Mouse (Mus musculus): ENCODE results near the gene Prss45. TPM values are rescaled to one million over a fixed set of nuclear protein-coding genes. Genes with fewer than 3 reads are reported as not detected.

Prss45 gene
- total and polyA plus RNA-seq, 3 experiments = not detected

DNA sequence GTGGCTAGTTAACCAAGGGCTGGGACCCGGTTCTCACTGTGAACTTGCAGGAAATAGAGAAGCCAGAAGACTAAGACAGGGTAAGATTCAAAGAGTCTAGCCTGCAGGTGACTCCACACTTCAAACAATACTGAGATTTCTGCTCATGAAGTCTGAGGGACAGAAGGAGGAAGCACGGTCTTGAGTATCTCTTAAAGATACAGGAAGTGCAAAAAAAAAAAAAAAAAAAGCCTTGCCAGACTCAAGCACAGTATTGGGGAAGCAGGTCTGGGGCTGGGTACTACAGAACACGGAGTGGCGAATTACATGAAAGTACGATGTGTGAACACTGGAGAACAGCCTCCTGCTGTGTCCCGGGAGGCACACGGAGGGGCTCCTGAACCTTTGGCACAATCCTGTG is 8.6 kb upstream of the Prss45 start:
- Histone ChIP-seq H3K27me3 (replicated peaks) (peaks cover 7% of the 10 kb centered on the region), H3K79me2 (replicated peaks; ENCODE audit: control insufficient read depth, extremely low read depth, insufficient read depth, poor library complexity, severe bottlenecking) (no peaks in the 10 kb centered on the region), H3K9ac (ENCODE audit: insufficient read depth, low read depth) (peak overlapping the region; percentile 30; the same call in 1 of the 2 replicates), H3K27ac (ENCODE audit: insufficient read depth, low read depth) (no peak overlapping the region), H3K4me3 (replicated peaks in 1 of 3; ENCODE audit: low read depth in 2 of 3, low read length in 2 of 3, poor library complexity in 1 of 3) (no peak overlapping the region), H3K4me2 (ENCODE audit: insufficient read depth, low read depth, poor library complexity, severe bottlenecking) (peak overlapping the region; percentile 41; the same call in 1 of the 2 replicates), H3K4me1 (ENCODE audit: control insufficient read depth in 1 of 2, insufficient read depth in 2 of 2) (peaks cover 2 to 12% of the 10 kb centered on the region in 2 experiments; a peak in 3 of 4 replicates), H3K9me3 (replicated peaks; ENCODE audit: low read length) (no peaks in the 10 kb centered on the region), H3K36me3 (replicated peaks in 1 of 2; ENCODE audit: control insufficient read depth in 1 of 2, insufficient read depth in 1 of 2, low read length in 1 of 2) (no peaks in the 10 kb centered on the region)
- in situ Hi-C loops (cut with MboI; ENCODE audit: low pct_ligation_motif_present, low pct_unique_long_range_greater_than_20kb, low sequenced_read_pairs) (no loop called here), dilution Hi-C loops (cut with MboI; ENCODE audit: extremely low pct_ligation_motif_present, extremely low pct_unique_long_range_greater_than_20kb, low sequenced_read_pairs) (no loop called here)
- no peak for TF ChIP-seq ZC3H11A (IDR thresholded peaks at IDR 0.05; ENCODE audit: low read depth, low read length)
- peak; percentile 95 for TF ChIP-seq ZNF384 (IDR thresholded peaks at IDR 0.05; ENCODE audit: low read depth, low read length)
- TF ChIP-seq ELF1 (IDR thresholded peaks at IDR 0.05; ENCODE audit: low read depth, low read length) = peak; percentile 58
- TF ChIP-seq MYC (IDR thresholded peaks at IDR 0.05; ENCODE audit: low read depth, low read length) = peak; percentile 41; the same call in 1 of the 2 replicates
- no peak for TF ChIP-seq CHD1 (IDR thresholded peaks at IDR 0.05; ENCODE audit: low read depth, low read length)
- peak; percentile 19 for DNase-seq (ENCODE audit: extremely low read depth)

DNA sequence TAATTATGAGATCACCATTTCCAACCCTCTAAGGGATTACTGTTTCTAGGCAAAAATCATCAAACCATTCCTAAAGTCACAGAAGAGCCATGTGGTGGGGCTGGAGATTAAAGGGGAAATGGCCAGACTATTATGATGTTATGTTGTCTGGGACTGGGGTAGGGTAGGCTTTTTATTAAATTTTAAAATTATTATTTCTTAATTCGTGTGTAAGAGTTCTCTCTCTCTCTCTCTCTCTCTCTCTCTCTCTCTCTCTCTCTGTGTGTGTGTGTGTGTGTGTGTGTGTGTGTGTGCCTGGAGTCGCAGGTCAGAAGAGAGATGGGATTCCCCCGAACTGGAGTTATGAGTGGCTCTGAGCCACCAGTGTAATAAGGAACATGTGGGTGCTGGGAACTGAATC is 8.0 kb upstream of the Prss45 start, which contains the start of gene Prss43:
Gene Prss43, plus strand, starts transcription at position 301 of the 400 bp plus-strand sequence.
- in situ Hi-C loops (cut with MboI; ENCODE audit: low pct_ligation_motif_present, low pct_unique_long_range_greater_than_20kb, low sequenced_read_pairs) (no loop called here), dilution Hi-C loops (cut with MboI; ENCODE audit: extremely low pct_ligation_motif_present, extremely low pct_unique_long_range_greater_than_20kb, low sequenced_read_pairs) (no loop called here)
- peak within 1 kb of the TSS; percentile 30; the same call in 1 of the 2 replicates for H3K9ac ChIP-seq (ENCODE audit: insufficient read depth, low read depth)
- no peaks in the 10 kb centered on the region for H3K36me3 ChIP-seq (replicated peaks in 1 of 2; ENCODE audit: control insufficient read depth in 1 of 2, insufficient read depth in 1 of 2, low read length in 1 of 2)
- no peaks in the 10 kb centered on the region for H3K79me2 ChIP-seq (replicated peaks; ENCODE audit: control insufficient read depth, extremely low read depth, insufficient read depth, poor library complexity, severe bottlenecking)
- TF ChIP-seq SMC3 (IDR thresholded peaks at IDR 0.05; ENCODE audit: low read depth, low read length) (no peak), BHLHE40 (IDR thresholded peaks at IDR 0.05; ENCODE audit: low read depth, low read length) (no peak), PAX5 (IDR thresholded peaks at IDR 0.05; ENCODE audit: low read length) (no peak), SIN3A (IDR thresholded peaks at IDR 0.05; ENCODE audit: low read length) (no peak), POLR2AphosphoS2 (IDR thresholded peaks at IDR 0.05; ENCODE audit: low read depth, low read length) (no peak), USF1 (IDR thresholded peaks at IDR 0.05; ENCODE audit: low read depth, low read length) (no peak), MXI1 (IDR thresholded peaks at IDR 0.05; ENCODE audit: low read depth, low read length) (no peak)
- H3K27me3 ChIP-seq (replicated peaks) = peaks cover 4% of the 10 kb centered on the region
- H3K4me1 ChIP-seq (ENCODE audit: control insufficient read depth in 1 of 2, insufficient read depth in 2 of 2) = peaks cover 2 to 12% of the 10 kb centered on the region in 2 experiments; a peak in 3 of 4 replicates
- peak within 1 kb of the TSS; percentile 41; the same call in 1 of the 2 replicates for H3K4me2 ChIP-seq (ENCODE audit: insufficient read depth, low read depth, poor library complexity, severe bottlenecking)
- H3K9me3 ChIP-seq (replicated peaks; ENCODE audit: low read length) = no peaks in the 10 kb centered on the region
- no peak for DNase-seq (ENCODE audit: extremely low read depth)
- no peak within 1 kb of the TSS for H3K4me3 ChIP-seq (replicated peaks in 1 of 3; ENCODE audit: low read depth in 2 of 3, low read length in 2 of 3, poor library complexity in 1 of 3)
- H3K27ac ChIP-seq (ENCODE audit: insufficient read depth, low read depth) = no peak within 1 kb of the TSS

DNA sequence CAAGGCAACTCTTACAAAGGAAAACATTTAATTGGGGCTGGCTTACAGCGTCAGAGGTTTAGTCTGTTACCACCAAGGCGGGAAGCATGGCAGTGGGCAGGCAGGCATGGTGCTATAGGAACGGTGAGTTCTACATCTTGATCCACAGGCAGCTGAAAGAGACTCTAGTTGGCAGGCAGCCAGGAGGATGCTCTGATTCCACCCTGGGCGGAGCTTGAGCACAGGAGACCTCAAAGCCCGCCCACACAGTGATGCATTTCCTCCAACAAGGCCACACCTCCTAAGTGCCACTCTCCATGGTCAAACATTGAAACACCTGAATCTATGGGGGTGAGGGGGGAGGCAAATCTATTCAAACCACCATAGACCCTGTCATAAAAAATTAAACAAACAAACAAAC is 1.4 kb upstream of the Prss45 start:
- in situ Hi-C loops (cut with MboI; ENCODE audit: low pct_ligation_motif_present, low pct_unique_long_range_greater_than_20kb, low sequenced_read_pairs) = no loop called here
- no peak for TF ChIP-seq POLR2AphosphoS2 (IDR thresholded peaks at IDR 0.05; ENCODE audit: low read depth, low read length)
- TF ChIP-seq ZC3H11A (IDR thresholded peaks at IDR 0.05; ENCODE audit: low read depth, low read length) = no peak
- TF ChIP-seq TCF12 (IDR thresholded peaks at IDR 0.05; ENCODE audit: low read depth, low read length) = no peak
- no peak for TF ChIP-seq ETS1 (conservative IDR thresholded peaks at IDR 0.05; ENCODE audit: low read depth, low read length)
- TF ChIP-seq MYC (IDR thresholded peaks at IDR 0.05; ENCODE audit: low read depth, low read length) = no peak
- no peak for TF ChIP-seq CTCF (conservative IDR thresholded peaks at IDR 0.05 in 1 of 2, IDR thresholded peaks at IDR 0.05 in 1 of 2; ENCODE audit: low read depth in 2 of 2, low read length in 2 of 2)
- no peak for TF ChIP-seq JUN (IDR thresholded peaks at IDR 0.05; ENCODE audit: insufficient read depth, low read depth, low read length)
- no peak for TF ChIP-seq BHLHE40 (IDR thresholded peaks at IDR 0.05; ENCODE audit: low read depth, low read length)
- no peak for TF ChIP-seq GABPA (IDR thresholded peaks at IDR 0.05; ENCODE audit: insufficient replicate concordance, low read depth, low read length)
- no peak for TF ChIP-seq RAD21 (IDR thresholded peaks at IDR 0.05; ENCODE audit: low read depth, low read length)
- no peak for TF ChIP-seq TBP (conservative IDR thresholded peaks at IDR 0.05; ENCODE audit: low read depth, low read length)
- TF ChIP-seq CHD1 (IDR thresholded peaks at IDR 0.05; ENCODE audit: low read depth, low read length) = no peak
- no peak for TF ChIP-seq ZNF384 (IDR thresholded peaks at IDR 0.05; ENCODE audit: low read depth, low read length)
- TF ChIP-seq ELF1 (IDR thresholded peaks at IDR 0.05; ENCODE audit: low read depth, low read length) = no peak
- TF ChIP-seq SIN3A (IDR thresholded peaks at IDR 0.05; ENCODE audit: low read length) = no peak
- TF ChIP-seq USF2 (conservative IDR thresholded peaks at IDR 0.05; ENCODE audit: low read depth, low read length) = no peak
- no peak for TF ChIP-seq ZMIZ1 (IDR thresholded peaks at IDR 0.05; ENCODE audit: low read depth, low read length)
- no peak for TF ChIP-seq PAX5 (IDR thresholded peaks at IDR 0.05; ENCODE audit: low read length)

More for the DNA sequence above, 1.4 kb upstream of the Prss45 start:
- Histone ChIP-seq H3K79me2 (replicated peaks; ENCODE audit: control insufficient read depth, extremely low read depth, insufficient read depth, poor library complexity, severe bottlenecking) (no peaks in the 10 kb centered on the region), H3K4me1 (ENCODE audit: control insufficient read depth in 1 of 2, insufficient read depth in 2 of 2) (peaks cover 0 to 3% of the 10 kb centered on the region in 2 experiments; a peak in 1 of 4 replicates), H3K4me2 (ENCODE audit: insufficient read depth, low read depth, poor library complexity, severe bottlenecking) (no peak overlapping the region), H3K27me3 (replicated peaks) (peaks cover 4% of the 10 kb centered on the region), H3K9me3 (replicated peaks; ENCODE audit: low read length) (no peaks in the 10 kb centered on the region), H3K27ac (ENCODE audit: insufficient read depth, low read depth) (no peak overlapping the region), H3K4me3 (replicated peaks in 1 of 3; ENCODE audit: low read depth in 2 of 3, low read length in 2 of 3, poor library complexity in 1 of 3) (no peak overlapping the region), H3K9ac (ENCODE audit: insufficient read depth, low read depth) (no peak overlapping the region), H3K36me3 (replicated peaks in 1 of 2; ENCODE audit: control insufficient read depth in 1 of 2, insufficient read depth in 1 of 2, low read length in 1 of 2) (no peaks in the 10 kb centered on the region)
- peak; percentile 52 for DNase-seq (ENCODE audit: extremely low read depth)
- dilution Hi-C loops (cut with MboI; ENCODE audit: extremely low pct_ligation_motif_present, extremely low pct_unique_long_range_greater_than_20kb, low sequenced_read_pairs) = no loop called here

Data from CH12.LX (cell line).